Mouse (Mus musculus) bone marrow macrophage, adult 2 months (primary cell): ENCODE data around the gene Gm28051.

Experiments used
- CTCF ChIP-seq: IDR thresholded peaks from 2 replicates; pipeline ENCODE4 v1.5.1; 2012; ENCODE audit warnings: low read depth, mild to moderate bottlenecking, low read length, moderate library complexity
- POLR2A ChIP-seq: IDR thresholded peaks from 2 replicates; pipeline ENCODE4 v1.6.1; 2012; ENCODE audit warnings: mild to moderate bottlenecking, low read depth, low read length, borderline replicate concordance

GRCm38 (mm10) chr12:102682722-102683299 lies 74.8 kb downstream of the Gm28051 start:
- TF ChIP-seq CTCF (no peak), POLR2A (no peak)
